Mouse (Mus musculus) layer of hippocampus, postnatal 14 days (tissue): ENCODE measurements around the gene Stk24. TPM values are rescaled to one million over a fixed set of nuclear protein-coding genes. Genes with fewer than 3 reads are reported as not detected.

Source experiments
- DNase-seq, 2 experiments: peaks; one replicate each; pipeline ENCODE4 v3.0.0; 2021 to 2022; ENCODE audit warnings: low spot score in 2 of 2, mixed read lengths in 1 of 2
- total RNA-seq, 2 experiments: library from RNA; stranded (reverse); gene quantifications; 2 replicates each; pipeline ENCODE4 v1.2.3; 2021

Gene Stk24
- total RNA-seq, 2 experiments from 2014 or later, result 49.9 to 51.0 TPM

DNA sequence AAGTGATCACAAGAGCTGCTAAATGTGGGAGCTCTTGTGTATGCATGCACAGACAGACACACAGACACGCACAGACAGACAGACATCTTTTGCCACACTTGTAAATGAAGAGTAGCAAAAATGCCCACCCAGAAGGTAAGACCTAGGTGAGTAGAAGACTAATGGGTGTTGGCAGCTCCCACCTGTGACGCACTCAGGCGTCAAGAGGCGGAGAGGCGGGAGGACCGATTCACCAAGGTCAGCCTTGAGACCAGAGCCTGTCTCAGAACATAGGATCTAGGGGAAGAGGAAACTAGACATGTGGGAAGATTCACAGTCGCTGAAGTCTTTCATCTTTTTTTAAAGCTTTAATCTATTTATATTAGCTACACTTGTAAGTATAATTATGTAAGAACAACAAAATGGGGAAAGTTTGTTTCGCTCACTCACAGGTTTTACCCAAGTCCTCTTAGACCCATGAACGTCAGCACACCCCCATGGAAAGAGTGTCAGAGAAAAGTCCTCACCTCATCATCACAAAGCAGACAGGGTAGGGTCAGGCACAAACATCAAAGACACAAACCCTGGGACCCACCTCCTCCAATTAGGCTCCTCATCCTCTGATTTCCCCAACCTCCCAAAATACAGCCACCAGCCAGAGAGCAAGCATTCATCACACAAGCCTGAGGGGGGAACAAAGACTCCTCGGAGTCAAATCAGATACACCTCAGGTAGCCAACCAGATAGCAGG, 26.0 kb downstream of the Stk24 start:
- no peak for DNase-seq

- no peak for DNase-seq
Measured at GRCm38 (mm10) chr14:121352744-121353143, 27.1 kb downstream of the Stk24 start.

- DNase-seq, result no peak
Measured at GRCm38 (mm10) chr14:121351737-121352136, 28.1 kb downstream of the Stk24 start.

- no peak for DNase-seq
Measured at GRCm38 (mm10) chr14:121350011-121350410, 29.8 kb downstream of the Stk24 start.

- no peak for DNase-seq
Measured at GRCm38 (mm10) chr14:121349291-121349690, 30.5 kb downstream of the Stk24 start.

GRCm38 (mm10) chr14:121348256-121348655, 31.6 kb downstream of the Stk24 start:
- DNase-seq, result no peak

GRCm38 (mm10) chr14:121347134-121347533, 32.7 kb downstream of the Stk24 start:
- no peak for DNase-seq

GRCm38 (mm10) chr14:121346654-121347053, 33.2 kb downstream of the Stk24 start:
- no peak for DNase-seq

DNA sequence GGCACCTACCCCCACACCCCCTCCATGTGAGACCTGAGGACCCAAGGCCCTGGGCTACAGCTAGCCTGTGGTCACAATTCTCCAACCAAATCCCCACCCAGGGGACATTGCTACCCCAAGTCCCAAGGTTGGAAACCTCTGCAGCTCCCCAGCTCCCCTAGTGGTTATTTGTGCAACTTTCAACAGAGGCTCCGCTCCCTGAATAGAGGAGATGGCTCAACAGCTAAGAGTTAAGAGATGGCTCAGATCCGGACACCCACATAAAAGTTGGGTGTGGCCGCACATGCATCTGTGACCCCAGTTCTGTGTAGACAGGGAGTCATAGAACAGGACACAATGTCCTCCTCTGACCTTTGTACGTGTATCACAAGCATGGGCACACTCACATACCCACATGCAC, 33.8 kb downstream of the Stk24 start:
- no peak for DNase-seq

- DNase-seq, result no peak
Measured at GRCm38 (mm10) chr14:121344928-121345327, 34.9 kb downstream of the Stk24 start.

GRCm38 (mm10) chr14:121342885-121343284, 36.9 kb downstream of the Stk24 start:
- DNase-seq, result no peak

GRCm38 (mm10) chr14:121339951-121340401, 39.8 kb downstream of the Stk24 start:
- DNase-seq, result no peak

GRCm38 (mm10) chr14:121338819-121339573, 40.8 kb downstream of the Stk24 start:
- no peak for DNase-seq

- no peak for DNase-seq
Measured at GRCm38 (mm10) chr14:121330090-121330408, 49.8 kb downstream of the Stk24 start.

DNA sequence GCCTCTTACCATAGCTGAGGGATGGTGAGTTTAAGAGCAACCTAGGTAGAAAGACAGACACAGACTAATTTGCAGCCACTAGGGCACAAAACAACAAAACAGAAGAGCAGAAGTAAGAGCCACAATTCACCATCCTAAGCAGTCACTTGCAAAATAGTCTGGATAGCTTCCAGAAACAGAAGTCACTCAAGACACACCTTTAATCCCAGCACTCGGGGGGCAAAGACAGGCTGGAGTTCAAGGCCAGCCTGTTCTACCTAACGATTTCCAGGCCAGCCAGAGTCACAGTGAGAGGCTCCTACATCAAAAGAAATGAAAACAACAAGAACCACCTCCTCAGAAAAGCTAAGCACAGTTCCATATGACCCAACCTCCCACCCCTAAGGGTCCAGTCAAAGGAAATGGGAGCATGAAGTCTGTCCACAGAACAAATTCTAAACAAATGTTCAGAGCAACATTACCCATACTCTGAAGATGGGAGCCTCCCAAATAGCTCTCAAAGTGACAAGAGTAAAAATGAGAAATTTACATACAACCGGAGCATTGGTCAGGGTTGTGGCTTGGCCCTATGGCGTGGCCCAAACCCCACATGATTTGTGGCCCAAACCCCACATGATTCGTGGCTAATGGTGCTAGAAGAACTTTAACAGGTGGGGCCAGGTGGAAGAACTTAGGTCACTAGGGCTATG, 50.3 kb downstream of the Stk24 start:
- no peak for DNase-seq

GRCm38 (mm10) chr14:121328878-121329277, 50.9 kb downstream of the Stk24 start:
- no peak for DNase-seq

GRCm38 (mm10) chr14:121326432-121326831, 53.4 kb downstream of the Stk24 start:
- DNase-seq, result no peak

GRCm38 (mm10) chr14:121324521-121325330, 55.1 kb downstream of the Stk24 start:
- no peak for DNase-seq

GRCm38 (mm10) chr14:121322641-121323040, 57.2 kb downstream of the Stk24 start:
- DNase-seq, result peak in 1 of 2 experiments; percentile 55

DNA sequence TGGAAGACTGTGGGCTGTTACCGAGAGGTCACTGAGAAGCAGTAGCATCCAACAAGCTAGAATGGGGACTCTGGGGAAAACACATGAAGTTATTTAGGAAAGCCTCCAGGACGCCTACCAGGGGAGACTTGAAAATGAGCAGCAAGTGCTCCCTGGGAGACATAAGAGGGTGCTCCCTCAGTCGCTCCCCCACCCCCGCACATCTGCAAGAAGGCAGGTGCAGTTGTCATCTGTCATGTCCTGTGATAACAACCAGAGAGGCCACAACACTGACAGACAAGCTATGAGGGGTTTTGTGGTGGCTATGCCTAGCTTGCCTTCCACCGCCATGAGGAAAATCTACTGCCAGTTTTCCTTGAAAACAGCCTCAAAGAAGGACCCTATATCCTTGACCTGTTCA, 57.7 kb downstream of the Stk24 start:
- DNase-seq, result no peak

- DNase-seq, result no peak
Measured at GRCm38 (mm10) chr14:121318382-121318781, 61.4 kb downstream of the Stk24 start.
